ENCODE assay signal across 23 mouse cellular contexts in the genomic region with DNA sequence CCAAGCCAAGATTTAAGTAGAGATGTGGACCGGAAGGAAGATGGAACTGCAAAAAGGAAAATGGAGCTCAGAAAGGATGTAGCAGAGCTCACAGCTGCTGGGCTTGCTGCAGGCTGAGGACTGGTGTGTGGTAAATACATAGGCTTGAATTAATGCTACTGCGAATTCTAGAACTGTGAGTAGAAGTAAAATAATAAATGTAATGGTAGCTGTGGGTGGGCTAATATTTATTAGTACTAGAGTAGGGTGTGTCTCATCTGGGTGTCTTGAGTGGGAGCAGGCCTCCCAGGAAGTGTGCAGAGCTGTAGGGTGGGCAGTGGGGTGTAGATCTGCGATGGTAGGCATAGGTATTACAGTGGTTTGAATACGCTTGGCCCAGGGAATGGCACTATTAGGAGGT. TPM values are rescaled to one million over a fixed set of nuclear protein-coding genes. Genes with fewer than 3 reads are reported as not detected.
"Had no signal": no experiment of that assay in that cellular context is flagged by ENCODE, and none has a peak within 500 bp of the region (broad histone marks: within the 10 kb centered on the region; RNA-seq: fewer than 3 reads in every experiment).

No protein-coding gene starts in this region.

- H3K4me3 ChIP-seq: kidney, embryonic 15.5 days; left cerebral cortex, adult 2 months; limb, embryonic 10.5 days; liver, embryonic 15.5 days; megakaryocyte, embryonic 14.5 days; midbrain, embryonic 12.5 days; myocyte; neural tube, embryonic 15.5 days had no signal

- H3K4me1 ChIP-seq: kidney, embryonic 15.5 days; limb, embryonic 10.5 days; liver, embryonic 15.5 days; megakaryocyte, embryonic 14.5 days; midbrain, embryonic 12.5 days; neural tube, embryonic 15.5 days had no signal

- H3K4me2 ChIP-seq: kidney, embryonic 15.5 days; liver, embryonic 11.5 days; liver, embryonic 15.5 days; midbrain, embryonic 12.5 days; neural tube, embryonic 15.5 days had no signal

- H3K27me3 ChIP-seq: kidney, embryonic 15.5 days; liver, embryonic 15.5 days; megakaryocyte, embryonic 14.5 days; midbrain, embryonic 12.5 days; neural tube, embryonic 15.5 days had no signal

- H3K9me3 ChIP-seq: kidney, embryonic 15.5 days; limb, embryonic 10.5 days; liver, embryonic 15.5 days; midbrain, embryonic 12.5 days; neural tube, embryonic 15.5 days had no signal

- H3K27ac ChIP-seq: kidney, embryonic 15.5 days; left cerebral cortex, adult 2 months; limb, embryonic 10.5 days; liver, embryonic 15.5 days; midbrain, embryonic 12.5 days; neural tube, embryonic 15.5 days had no signal

- DNase-seq: kidney, adult 2 months; kidney, postnatal 25 days; lung, adult 2 months; lung, postnatal 10 days; lung, postnatal 4 days; retina, postnatal 1 day; right cerebral cortex, postnatal 4 days; spleen, adult 18-20 months; thymus, adult 18-20 months; thymus, postnatal 14 days had no signal

- H3K9ac ChIP-seq: kidney, embryonic 15.5 days; liver, embryonic 15.5 days; midbrain, embryonic 12.5 days; neural tube, embryonic 15.5 days had no signal

- H3K36me3 ChIP-seq: limb, embryonic 10.5 days; liver, embryonic 15.5 days; midbrain, embryonic 12.5 days had no signal

RNA-seq across cellular contexts. Expression of a gene that starts 7.5 kb away (rescaled TPM):
- total RNA-seq: layer of hippocampus, postnatal 25 days; left cerebral cortex, adult 2 months; left cerebral cortex, postnatal 14 days had no signal
- polyA plus RNA-seq: kidney, embryonic 15.5 days; limb, embryonic 10.5 days; liver, embryonic 11.5 days; liver, embryonic 15.5 days; midbrain, embryonic 12.5 days; myocyte; urinary bladder, adult 2 months had no signal

RNA-seq across cellular contexts. Expression of a gene that starts 27.8 kb away (rescaled TPM):
- polyA plus RNA-seq: liver, embryonic 11.5 days; myocyte had no signal

RNA-seq across cellular contexts. Expression of a gene that starts 38.2 kb away (rescaled TPM):
- polyA plus RNA-seq: neural tube, embryonic 11.5 days had no signal
